Mouse (Mus musculus) olfactory bulb, adult 2 months (tissue): ENCODE data around the gene Prg2.

Experiments used
- CTCF ChIP-seq: fragments of 200-500 bp; IDR thresholded peaks from 2 replicates; pipeline ENCODE4 v1.5.1; 2012; ENCODE audit warnings: low read depth, mild to moderate bottlenecking, low read length, moderate library complexity; ENCODE audit not compliant: insufficient read depth
- POLR2A ChIP-seq: fragments of 200-500 bp; IDR thresholded peaks from 2 replicates; pipeline ENCODE4 v1.6.1; 2012; ENCODE audit warnings: mild to moderate bottlenecking, low read depth, low read length, moderate library complexity; ENCODE audit not compliant: insufficient read depth

DNA sequence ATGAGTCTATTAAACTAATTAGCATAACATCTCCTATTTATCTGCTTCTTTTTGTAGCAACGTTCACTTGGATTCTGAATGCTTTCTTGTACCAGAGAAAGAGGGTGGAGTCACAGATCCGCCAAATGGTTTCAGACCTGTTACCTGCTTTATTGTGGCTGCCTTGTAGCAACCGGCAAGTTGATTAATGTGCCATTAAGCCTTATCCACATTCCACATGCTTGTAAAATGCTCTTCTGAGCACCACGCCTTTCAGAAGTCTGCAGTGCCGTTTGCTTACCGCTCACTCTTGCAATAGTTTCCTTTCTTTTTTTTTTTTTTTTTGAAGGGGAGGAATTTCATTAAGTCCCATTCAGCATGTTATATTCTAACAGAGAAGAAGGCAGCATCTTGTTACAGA, 49.6 kb downstream of the Prg2 start:
- TF ChIP-seq POLR2A (no peak), CTCF (no peak)
